Mouse (Mus musculus) MEL (cell line): ENCODE data around the gene Cir1.

Source experiments
- E2F4 ChIP-seq: IDR thresholded peaks from 2 replicates; pipeline ENCODE4 v1.6.1; 2011; ENCODE audit warnings: low read depth, low read length, improper control_type of control experiment, borderline replicate concordance
- GATA1 ChIP-seq: IDR thresholded peaks from 2 replicates; pipeline ENCODE4 v1.6.1; 2011; ENCODE audit warnings: low read depth, low read length, improper control_type of control experiment
- MEF2A ChIP-seq: IDR thresholded peaks from 2 replicates; pipeline ENCODE4 v1.6.1; 2014; ENCODE audit warnings: low read depth, mild to moderate bottlenecking, inconsistent platforms, low read length, improper control_type of control experiment; ENCODE audit not compliant: poor library complexity, insufficient replicate concordance, severe bottlenecking; ENCODE audit errors: extremely low read depth

DNA sequence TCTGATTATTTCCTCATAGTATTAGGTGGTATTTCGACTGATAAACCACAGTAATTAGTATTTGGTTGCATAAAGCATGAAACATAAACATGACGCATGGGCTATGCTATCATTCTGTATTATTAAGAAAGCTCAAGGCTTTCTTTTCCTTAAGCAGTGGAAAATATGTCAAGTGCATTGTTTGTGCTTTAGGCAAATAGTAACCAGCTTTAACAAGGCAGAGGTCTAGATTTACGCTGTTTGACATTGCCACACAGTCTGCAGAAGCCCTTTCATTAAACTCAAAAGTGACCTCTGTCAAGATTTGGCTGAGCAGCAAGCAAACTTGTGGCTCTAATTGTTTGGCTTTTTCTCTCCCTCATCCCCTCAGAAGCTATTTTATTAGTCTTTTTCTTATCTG, 23.4 kb upstream of the Cir1 start:
- no peak for TF ChIP-seq MEF2A
- TF ChIP-seq GATA1 = no peak
- TF ChIP-seq E2F4 = no peak
